Mouse (Mus musculus) MN1 (cell line): ENCODE measurements at regions not wholly inside any gene's neighbourhood (a gene's known extent, or its start where the extent isn't known, plus 50 kb on each side); places are given as distances from the start of the nearest gene placed in this dataset.

Source experiments
- DNase-seq: peaks from one replicate; pipeline ENCODE4 v3.0.0-alpha.2; 2016; ENCODE audit warnings: low spot score

GRCm38 (mm10) chr6:89256630-89257292, 105.7 kb downstream of the Plxna1 start:
- no peak for DNase-seq

GRCm38 (mm10) chr6:89257416-89257815, 105.0 kb downstream of the Plxna1 start:
- DNase-seq: no peak

- no peak for DNase-seq
Measured at GRCm38 (mm10) chr6:89258140-89258539, 104.3 kb downstream of the Plxna1 start.

GRCm38 (mm10) chr6:89259406-89259994, 102.9 kb downstream of the Plxna1 start:
- DNase-seq: no peak

GRCm38 (mm10) chr6:89262958-89263357, 99.5 kb downstream of the Plxna1 start:
- no peak for DNase-seq

GRCm38 (mm10) chr6:89265296-89265695, 97.1 kb downstream of the Plxna1 start:
- DNase-seq: no peak
